Mouse (Mus musculus) 416B (cell line): ENCODE measurements around the gene Fam57b.
A peak's percentile ranks its signal among the peaks of the same experiment; 100 is the strongest.

Experiments used
- DNase-seq: peaks from one replicate; pipeline ENCODE4 v3.0.0; 2011; ENCODE audit warnings: low read depth

The Fam57b gene

DNA sequence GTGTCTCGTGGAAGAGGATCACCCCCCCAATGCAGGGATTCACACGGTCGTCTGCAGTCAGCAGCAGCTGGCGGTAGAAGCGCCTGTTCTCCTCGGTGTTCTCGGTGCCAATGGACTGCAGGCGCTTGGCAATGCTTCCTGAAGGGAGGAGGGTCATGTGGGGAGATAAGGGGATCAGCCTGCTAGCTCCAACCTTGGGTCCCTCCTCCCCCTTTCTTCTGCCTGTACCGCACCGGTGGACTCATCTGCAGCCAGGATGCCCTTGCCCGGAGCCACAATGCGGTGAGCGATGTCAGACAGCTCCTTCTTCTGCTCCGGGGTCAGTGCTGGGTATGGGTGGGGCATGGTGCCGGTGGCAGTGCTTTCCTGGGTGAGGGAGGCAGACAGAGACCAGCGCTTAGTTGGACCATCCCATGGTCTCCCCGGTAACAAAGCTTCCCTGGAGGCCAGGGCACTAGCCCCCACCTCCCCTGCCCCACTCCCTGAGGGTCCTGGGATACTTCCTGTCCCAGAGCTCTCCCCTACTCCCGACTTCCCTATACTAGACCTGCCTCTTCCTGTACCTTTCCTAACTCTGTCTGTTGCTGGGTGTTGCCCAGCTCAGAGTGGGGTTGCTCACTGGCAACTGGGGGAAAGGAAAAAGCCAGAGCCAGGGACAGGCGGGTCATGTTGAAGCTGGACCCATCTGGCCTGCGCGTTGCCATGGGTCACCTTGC is at the start of gene Fam57b:
Fam57b (plus strand) TSS at position 258 of the 716 bp plus-strand sequence.
- DNase-seq, result no peak

DNA sequence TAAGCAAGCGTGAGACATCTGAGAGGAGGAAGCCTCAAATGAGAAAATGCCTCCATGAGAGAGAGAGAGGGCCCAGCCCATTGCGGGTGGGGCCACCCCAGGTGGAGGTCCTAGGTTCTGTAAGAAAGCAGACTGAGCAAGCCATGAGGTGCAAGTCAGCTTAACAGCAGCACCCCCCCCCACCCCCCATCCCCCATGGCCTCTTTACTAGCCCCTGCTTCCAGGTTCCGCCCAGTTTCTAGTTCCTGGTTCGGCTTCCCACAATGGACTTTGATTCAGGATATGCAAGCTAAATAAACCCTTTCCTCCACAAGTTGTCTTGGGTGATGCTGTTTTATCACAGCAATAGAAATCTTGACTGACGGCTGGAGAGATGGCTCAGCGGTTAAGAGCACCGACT is 48.6 kb upstream of the Fam57b start:
- DNase-seq, result no peak

DNA sequence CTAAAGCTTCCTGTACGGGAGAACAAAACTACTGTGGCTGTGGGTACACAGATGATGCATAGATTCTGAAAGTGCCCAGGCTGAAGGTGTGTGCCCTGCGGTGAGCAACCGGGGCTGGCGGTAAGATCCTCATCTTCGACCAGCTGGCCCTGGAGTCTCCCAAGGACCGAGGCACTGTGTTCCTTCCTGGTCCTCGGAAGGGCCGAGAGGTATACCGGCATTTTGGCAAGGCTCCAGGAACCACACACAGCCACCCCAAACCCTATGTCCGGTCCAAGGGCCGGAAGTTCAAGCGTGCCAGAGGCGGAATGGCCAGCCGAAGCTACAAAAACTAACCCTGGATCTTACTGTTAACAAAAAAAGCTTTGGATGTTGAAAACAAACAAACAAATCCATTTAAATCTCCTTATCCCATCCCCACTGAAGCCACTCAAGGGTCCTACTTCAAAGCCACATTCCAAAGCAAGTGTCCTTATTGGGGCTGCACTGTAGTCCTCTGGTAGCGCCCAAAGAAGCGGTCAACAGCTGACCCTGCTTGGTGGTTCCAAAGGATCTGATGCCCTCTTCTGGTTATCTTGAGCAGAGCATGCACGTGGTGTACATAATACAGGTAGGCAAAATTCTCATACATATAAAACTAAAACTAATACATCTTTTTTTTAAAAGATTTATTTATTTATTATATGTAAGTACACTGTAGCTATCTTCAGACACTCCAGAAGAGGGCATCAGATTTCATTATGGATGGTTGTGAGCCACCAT is 47.7 kb upstream of the Fam57b start:
- peak; percentile 71 for DNase-seq

DNA sequence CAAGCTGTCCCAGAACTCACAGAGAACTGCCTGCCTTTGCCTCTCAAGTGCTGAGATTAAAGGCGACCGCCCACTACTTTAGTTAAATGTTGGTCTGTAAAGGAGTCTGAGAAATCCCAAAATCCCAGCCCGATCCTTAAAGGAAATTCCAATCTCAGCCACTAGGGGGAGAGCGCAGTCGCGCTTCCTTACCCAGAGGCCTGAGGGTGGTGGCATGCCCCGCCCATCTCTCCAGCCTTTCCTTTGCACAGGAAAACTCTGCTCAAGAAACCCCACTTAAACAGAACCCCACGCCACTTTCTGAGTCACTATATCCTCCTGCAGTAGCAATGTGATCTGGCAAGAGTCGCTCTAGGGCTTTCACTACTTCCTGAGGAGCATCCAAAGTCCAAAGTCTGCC is 42.6 kb upstream of the Fam57b start:
- peak; percentile 79 for DNase-seq

DNA sequence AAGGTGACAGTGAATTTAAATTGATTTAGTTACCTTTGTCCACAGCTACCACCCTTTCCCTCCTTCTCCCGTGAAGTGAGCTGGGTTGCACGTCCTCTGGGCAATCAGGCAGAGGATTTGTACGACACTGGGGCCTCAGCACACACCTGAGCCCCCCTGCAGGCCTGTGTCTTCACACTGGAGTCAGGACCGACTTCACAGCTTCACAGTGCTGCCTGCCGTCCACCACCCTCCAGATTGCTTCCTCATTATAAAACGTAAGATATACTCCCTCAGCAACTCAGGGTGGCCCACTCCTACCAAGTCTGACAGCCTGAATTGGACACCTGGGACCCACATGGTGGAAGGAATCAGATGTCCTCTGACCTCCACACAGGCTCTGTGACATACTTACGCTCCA is 38.9 kb upstream of the Fam57b start:
- DNase-seq, result no peak

DNA sequence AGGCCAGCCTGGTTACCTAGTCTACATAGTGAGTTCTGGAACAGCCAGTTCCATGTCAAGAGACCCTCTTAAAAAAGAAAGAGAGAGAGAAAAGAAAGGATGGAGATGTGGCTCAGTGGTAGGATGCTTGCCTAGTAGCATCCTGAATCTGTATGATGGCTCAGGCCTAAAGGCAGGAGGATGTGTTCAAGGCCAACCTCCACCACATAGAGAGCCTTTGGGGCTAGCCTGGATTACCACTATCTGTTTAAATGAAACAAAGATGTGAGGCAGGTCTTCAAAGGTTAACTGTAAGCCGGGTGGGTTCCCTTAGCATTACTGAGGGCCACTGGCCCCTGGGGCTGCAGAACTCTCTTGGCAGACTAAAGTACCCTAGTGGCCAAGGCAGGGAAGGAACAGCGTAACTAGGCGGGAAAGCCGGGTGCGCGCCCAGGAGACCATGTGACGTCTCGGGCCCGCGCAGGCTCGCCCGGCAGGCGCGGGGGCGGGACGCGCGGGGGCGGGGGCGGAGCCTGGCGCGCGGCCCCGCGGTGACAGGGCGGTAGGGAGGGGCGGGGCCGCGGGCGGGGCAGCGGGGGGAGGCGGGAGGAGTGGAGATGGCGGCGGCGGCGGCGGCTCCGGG is 38.3 kb upstream of the Fam57b start, which contains the start of gene Mapk3:
Mapk3 (plus strand) TSS at position 552 of the 622 bp plus-strand sequence.
- peak; percentile 92 for DNase-seq

DNA sequence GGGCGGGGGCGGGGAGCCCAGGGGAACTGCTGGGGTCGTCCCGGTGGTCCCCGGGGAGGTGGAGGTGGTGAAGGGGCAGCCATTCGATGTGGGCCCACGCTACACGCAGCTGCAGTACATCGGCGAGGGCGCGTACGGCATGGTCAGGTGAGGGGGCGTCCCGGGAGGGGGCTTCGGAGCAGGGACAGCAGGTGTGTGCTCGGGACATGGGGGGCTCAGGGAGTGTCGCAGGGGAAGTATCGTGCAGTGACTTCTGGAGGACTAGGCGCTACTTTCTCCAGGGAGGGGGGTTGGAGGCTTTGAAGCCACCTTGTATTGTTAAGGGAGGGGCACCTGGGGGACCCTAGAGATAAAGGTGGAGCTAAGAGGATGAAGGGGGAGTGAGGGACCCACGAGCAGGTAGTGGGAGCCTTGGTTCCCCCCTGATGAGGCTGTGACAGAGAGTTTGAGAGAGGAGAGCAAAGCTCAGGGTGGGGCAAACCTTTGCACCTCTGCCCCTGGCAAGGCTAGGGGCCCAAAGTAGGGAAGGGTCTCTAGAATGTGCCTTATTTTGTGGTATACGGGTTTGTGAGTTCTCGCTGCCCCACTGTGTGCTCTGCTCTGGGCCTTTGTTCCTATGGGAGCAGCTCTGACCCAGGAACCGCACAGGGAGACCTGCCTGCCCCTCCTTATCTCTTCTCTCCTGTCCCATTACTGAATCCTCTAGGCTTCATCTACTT is 37.6 kb upstream of the Fam57b start:
- no peak for DNase-seq

DNA sequence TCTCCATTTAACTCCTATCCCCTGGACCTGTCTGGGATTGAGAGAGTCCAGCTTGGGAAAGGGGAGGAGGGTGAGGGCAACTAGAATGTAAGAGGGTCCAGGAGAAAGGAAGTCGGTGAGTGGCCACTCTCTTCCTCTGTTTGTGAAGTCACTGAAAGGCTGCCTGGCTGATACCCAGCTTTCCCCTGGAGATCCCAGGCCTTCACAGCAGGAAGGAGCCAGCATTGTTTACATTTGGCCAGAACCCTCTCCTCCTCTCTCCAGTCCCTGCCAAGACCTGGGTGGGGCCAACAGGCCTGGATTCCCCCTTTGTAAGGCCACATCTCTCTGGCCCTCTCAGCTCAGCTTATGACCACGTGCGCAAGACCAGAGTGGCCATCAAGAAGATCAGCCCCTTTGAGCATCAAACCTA is 37.1 kb upstream of the Fam57b start:
- DNase-seq, result peak; percentile 46

DNA sequence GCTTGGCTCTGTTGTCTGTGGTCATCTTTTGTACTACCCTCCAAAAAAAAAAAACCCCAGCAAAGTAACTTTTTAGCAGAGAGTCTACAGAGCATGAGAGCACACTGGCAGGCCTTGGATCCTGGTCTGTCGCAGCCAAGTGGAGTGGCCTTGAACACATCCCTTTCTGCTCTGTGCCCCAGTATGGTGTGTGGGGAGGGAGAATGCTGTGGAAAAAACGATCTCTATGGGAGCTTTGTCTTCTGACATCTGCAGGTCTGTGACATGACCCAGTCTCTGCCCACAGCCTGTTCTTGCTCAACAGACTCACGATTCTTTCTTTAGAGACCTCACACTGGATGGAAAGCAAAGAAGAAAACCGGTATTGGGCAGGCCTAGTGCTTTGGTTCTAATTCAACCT is 36.5 kb upstream of the Fam57b start:
- DNase-seq, result peak; percentile 43

DNA sequence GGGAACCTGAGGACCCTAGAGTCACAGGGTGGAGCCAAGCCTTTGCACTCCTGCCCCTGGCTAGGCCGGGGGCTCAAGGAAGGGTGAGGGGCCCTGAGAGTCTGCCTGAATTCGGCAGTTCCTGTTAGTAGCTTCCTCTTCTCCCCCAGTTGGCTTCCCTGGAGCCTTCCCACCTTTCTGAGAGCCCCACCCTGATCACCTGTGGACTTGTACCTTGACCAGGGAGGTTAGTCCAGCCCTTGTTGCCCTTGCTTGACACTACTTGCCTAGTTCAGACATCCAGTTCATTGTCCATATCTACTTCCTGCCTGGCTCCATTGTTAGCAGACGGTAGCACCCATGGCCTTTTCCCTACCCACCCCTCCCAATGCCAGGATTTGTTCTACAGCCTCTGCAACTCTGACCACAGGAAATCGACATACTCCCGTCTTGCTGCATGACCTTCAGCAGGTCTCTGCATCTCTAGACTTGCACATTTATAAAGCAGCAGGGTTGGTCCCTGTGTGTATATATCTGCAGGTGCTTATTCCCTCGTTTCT is 35.9 kb upstream of the Fam57b start:
- DNase-seq, result peak; percentile 36

DNA sequence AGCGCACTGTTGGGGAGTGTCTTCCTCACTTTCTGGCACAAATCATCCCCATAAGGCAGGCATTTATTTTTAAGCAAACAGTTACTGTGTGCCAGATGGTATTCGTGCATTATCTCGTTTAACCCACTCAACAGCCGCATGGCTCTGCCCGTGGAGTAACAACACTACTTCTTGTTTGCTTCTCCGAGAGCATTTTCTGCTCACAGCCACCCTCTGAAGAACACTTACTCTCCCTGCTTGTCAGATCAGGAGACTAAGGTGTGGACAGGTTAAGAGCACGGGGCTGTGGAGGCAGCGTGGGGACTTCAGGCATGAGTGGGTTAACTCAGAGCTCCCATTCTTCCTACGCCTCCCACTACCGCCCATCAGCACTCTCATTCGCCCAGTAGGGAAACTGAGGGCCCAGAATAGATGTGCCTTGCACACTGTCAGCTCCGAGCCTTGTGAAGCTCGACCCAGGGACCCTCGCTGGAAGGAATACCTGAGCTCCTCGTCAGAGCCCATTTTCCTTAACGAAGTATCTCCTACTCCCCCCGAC is 34.9 kb upstream of the Fam57b start:
- DNase-seq, result no peak

DNA sequence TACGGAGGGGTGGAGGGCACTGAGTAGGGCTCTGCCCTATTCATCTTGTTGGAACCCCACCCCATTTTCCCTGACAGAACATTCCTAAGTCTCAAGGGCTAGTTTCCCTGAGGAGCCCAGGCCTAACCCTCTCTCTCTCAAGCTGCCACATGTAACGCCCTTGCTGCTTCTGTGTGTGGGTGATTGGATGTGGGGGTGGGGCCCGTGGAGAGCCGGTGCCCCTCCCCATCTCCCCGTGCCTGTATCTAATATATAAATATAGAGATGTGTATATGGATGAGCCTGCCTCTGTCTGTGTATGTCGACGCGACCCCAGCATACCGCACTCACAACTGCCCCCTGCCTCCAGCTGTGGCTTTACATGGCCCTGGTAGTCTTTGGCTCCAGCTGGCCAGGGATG is 31.9 kb upstream of the Fam57b start:
- DNase-seq, result no peak

DNA sequence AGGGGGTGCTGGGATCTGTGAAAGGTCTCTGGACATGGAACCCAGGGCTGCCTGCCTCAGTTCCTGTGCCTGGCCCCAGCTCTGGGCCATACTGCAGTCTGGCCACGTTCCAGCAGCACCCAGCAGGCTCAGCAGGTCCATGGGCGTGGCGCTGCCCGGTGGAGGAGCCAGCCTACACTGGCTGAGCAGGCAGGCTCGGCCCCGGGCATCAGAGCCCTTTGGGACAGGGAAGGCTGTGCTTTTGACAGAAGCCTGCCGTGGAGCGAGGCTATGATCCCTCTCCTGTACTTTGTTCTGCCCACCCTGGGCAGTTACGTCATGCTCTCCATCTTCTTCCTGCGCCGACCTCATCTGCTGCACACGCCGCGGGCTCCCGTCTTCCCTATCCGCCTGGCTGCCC is 31.3 kb upstream of the Fam57b start, which contains the start of gene Gdpd3:
Gdpd3 (plus strand) TSS at position 134 of the 400 bp plus-strand sequence.
- no peak for DNase-seq

DNA sequence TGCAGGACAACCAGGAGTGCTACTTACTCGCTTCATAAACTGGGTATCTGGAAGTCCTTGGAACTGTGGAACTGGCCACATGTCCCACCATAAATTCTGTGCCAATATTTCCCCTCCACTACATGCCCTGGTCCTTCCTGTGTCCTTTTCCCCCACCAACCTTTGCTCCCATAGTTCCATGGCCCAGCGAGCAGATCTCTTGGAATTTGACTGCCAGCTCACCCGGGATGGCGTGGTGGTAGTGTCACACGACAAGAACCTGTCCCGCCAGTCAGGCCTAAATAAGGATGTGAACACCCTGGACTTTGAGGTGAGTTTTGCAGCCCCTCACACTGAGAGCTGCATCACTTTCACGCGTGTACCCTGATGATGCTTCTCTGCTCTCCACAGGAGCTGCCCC is 30.5 kb upstream of the Fam57b start:
- DNase-seq, result no peak

DNA sequence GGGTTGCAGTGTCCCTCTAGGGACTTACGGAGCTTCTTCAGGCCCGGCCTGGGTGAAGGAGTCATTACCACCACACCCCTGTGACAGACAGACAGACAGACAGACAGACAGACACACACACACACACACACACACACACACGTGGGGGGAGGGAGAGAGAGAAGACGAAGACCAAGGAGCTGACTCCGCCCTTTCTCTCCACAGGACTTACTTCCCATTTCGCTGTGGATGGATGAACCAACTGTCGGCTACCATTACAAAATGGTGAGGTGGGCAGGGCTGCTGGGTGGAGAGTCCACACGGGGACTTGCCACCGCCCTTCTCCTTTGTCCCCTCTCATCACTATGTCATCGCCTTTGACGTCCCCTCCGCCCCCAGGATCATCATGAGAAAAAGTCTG is 26.7 kb upstream of the Fam57b start:
- no peak for DNase-seq

DNA sequence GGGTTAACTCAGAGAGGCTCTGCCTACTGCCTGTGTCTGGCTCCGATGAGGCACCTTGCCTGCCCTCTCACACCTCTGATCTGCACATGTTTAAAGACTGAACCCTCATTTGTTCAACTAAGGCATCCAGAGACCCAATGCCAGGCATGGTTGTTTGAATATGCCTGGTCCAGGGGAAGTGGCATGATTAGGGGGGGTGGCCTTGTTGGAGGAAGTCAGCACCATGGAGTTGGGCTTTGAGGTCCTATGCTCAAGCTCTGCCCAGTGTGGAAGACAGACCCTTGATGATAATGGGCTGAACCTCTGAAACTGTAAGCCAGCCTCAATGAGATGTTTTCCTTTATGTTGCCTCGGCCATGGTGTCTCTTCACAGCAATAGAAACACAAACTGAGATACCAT is 24.1 kb upstream of the Fam57b start:
- no peak for DNase-seq

DNA sequence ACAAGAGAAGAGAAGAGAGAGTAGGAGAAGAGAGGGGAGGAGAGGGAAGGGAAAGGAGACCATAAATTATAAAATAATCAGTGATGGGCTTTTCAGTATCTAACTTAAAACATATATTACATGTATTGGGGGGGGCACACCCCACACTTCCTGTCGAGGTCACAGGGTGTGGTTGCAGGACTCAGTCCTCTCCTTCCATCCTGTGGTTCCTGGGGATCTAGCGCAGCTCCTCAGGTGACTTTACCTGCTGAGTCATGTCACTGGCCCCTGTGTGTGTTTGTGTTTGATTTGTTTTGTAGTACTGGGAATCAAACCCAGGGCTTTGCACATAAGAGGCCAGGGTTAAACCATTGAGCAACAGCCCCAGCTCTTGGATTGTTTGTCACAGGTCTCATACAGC is 23.0 kb upstream of the Fam57b start:
- DNase-seq, result no peak

DNA sequence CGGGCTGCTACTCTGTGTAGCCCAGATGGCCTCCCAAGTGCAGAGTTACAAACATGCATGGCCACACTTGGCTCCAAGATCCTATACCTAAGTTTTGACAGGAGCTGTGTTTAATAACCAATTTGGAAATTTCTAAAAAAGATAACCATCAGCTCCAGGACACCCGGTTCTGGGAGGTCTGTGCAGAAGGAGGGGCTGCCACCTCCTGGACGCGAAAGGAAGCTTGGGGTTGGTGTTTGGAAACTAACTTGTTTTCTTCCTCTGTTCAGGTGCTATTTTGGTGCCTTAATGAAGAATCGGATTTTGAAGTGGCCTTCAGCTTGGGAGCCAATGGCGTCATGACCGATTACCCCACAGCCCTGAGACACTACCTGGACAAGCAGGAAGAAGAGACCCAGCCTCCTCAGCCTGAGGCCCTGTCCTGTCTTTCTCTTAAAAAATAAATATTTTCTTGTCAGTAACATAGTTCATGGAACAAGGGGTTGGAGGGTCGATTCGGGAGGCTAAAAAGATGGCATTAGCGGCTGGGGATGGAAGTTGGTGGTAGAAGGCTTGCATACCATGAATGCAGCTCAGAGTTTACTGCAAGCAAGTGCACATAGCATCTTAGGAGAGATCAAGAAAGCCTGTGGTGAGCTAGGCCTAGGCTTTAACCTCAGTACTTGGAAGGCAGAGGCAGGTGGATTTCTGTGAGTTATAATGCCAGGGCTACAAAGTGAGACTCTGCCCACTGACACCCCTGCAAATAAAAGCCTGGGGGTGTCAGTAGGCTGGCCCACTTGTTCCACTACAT is 22.1 kb upstream of the Fam57b start:
- DNase-seq, result peak; percentile 51

DNA sequence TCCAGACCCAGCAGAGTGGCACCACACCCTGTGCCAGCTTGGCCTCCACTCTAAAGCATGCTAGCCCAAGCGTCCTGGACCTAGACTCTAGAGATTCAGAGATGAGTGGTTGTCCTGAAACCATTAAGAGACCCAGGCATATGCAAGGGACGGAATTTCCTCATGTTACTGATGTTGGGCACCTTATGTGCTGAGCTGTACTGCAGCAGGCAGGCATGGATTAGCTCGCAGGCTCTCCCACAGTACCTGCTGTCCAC is 21.6 kb upstream of the Fam57b start:
- DNase-seq, result no peak

DNA sequence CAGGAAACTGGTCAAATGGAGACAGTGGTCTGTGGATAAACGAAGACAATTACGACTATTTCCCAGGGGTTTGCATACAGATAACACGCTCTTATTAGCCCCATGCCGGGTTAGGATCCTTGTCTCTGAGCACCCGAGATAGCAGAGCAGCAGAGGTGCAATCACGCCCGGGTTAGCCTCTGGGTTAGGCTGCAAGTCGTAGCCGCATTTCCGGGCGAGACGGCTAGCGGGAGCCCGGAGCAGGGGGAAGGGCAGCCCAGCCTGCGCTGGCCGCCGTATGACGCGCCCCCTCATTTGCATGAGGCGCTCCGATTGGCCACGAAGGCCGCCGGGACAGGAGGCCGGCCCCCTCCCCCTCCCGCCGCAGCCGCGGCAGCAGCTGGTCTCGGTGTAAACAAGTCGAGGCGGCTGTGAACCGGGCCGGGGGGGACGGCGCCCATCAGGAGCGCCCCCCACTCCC is 20.8 kb upstream of the Fam57b start, which contains the start of gene Ypel3:
Ypel3 (plus strand) TSS at position 358 of the 460 bp plus-strand sequence.
- DNase-seq, result peak; percentile 93

DNA sequence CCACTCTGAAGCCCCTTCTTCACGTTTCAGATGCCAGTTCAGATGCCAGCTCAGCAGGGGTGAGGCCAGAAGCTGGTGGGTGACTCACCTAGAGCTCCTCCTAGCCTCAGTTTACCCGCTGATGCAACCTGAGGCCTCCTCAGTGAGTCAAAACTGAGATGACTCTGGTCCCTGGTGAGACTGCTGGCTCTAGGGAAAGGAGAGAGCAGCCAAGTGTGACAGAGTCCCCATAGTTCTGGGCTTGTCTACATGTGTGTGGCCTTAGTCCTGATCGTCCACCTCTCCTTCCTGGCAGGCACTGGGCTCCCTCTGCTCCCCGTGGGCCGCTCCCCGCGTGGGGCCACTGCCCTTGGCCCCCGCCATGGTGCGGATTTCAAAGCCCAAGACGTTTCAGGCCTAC is 20.0 kb upstream of the Fam57b start:
- no peak for DNase-seq
